Mouse (Mus musculus): ENCODE measurements around the gene Ccr9. TPM values are rescaled to one million over a fixed set of nuclear protein-coding genes. Genes with fewer than 3 reads are reported as not detected.
"Not testable (repeated sequence)": the region's sequence is repeated elsewhere in the genome, so short reads cannot be mapped to it uniquely, and the experiment has no call there.

Gene Ccr9
- polyA plus RNA-seq, 1 experiment: not detected

GRCm38 (mm10) chr9:123754333-123754732 is 76.1 kb downstream of the Ccr9 start:
- Histone ChIP-seq H3K27me3 (replicated peaks) (no peaks in the 10 kb centered on the region), H3K36me3 (replicated peaks; ENCODE audit: low read length) (no peaks in the 10 kb centered on the region), H3K4me3 (replicated peaks) (no peak overlapping the region), H3K9me3 (no peaks in the 10 kb centered on the region), H3K4me1 (peaks cover 6% of the 10 kb centered on the region)
- TF ChIP-seq GATA1 (IDR thresholded peaks at IDR 0.05; ENCODE audit: borderline replicate concordance, low read length): no peak
- TF ChIP-seq FLI1 (IDR thresholded peaks at IDR 0.05; ENCODE audit: low read length): no peak

- Histone ChIP-seq H3K9me3 (no peaks in the 10 kb centered on the region), H3K4me3 (replicated peaks) (no peak overlapping the region), H3K36me3 (replicated peaks; ENCODE audit: low read length) (no peaks in the 10 kb centered on the region), H3K4me1 (peaks cover 6% of the 10 kb centered on the region), H3K27me3 (replicated peaks) (no peaks in the 10 kb centered on the region)
- TF ChIP-seq GATA1 (IDR thresholded peaks at IDR 0.05; ENCODE audit: borderline replicate concordance, low read length) (no peak), FLI1 (IDR thresholded peaks at IDR 0.05; ENCODE audit: low read length) (no peak)
Observed at GRCm38 (mm10) chr9:123756752-123757151, 78.5 kb downstream of the Ccr9 start.

DNA sequence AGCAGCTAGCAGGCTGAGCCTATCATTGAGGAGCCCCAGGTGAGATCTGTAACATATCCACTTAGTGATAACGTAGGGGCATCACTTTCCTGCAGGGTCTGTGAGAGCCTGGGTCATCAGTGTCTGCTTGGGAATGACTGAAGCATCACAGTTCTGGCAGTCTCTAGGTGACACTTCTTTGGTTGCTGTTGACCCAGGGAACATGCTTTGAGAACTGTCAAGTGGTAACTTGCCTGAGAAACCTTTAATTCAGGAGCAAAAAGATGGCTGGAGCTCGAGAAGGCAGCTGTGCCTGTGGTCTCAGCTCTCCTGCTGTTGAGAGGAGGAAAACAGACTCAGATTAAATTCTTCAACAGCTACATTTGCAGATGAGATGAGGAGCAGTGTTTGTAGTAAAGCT is 79.1 kb downstream of the Ccr9 start:
- Histone ChIP-seq H3K4me1 (peaks cover 6% of the 10 kb centered on the region), H3K27me3 (replicated peaks) (no peaks in the 10 kb centered on the region), H3K9me3 (no peaks in the 10 kb centered on the region), H3K4me3 (replicated peaks) (no peak overlapping the region), H3K36me3 (replicated peaks; ENCODE audit: low read length) (no peaks in the 10 kb centered on the region)
- TF ChIP-seq FLI1 (IDR thresholded peaks at IDR 0.05; ENCODE audit: low read length) (no peak), GATA1 (IDR thresholded peaks at IDR 0.05; ENCODE audit: borderline replicate concordance, low read length) (no peak)

DNA sequence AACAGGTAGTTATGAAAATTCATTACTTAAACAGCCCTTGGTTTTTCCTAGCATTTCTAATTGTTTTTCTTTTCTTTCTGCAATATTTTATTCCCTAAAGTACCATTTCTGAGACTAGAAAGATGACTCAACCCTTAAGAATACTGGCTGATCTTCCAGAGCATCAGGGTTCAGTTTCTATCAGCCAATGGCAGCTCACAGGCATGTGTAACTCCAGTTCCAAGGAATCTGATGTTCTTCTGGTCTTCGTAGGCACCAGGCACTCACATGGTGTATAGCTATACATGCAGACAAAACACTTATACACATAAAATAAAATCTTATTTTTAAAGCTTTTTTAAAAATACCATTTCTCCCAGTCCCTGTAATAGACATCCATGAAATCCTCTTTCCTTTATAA is 79.9 kb downstream of the Ccr9 start:
- H3K4me1 ChIP-seq: peaks cover 6% of the 10 kb centered on the region
- no peaks in the 10 kb centered on the region for H3K9me3 ChIP-seq
- TF ChIP-seq GATA1 (IDR thresholded peaks at IDR 0.05; ENCODE audit: borderline replicate concordance, low read length) (no peak), FLI1 (IDR thresholded peaks at IDR 0.05; ENCODE audit: low read length) (no peak)
- H3K4me3 ChIP-seq (replicated peaks): no peak overlapping the region
- H3K27me3 ChIP-seq (replicated peaks): peaks cover 1% of the 10 kb centered on the region
- H3K36me3 ChIP-seq (replicated peaks; ENCODE audit: low read length): no peaks in the 10 kb centered on the region

DNA sequence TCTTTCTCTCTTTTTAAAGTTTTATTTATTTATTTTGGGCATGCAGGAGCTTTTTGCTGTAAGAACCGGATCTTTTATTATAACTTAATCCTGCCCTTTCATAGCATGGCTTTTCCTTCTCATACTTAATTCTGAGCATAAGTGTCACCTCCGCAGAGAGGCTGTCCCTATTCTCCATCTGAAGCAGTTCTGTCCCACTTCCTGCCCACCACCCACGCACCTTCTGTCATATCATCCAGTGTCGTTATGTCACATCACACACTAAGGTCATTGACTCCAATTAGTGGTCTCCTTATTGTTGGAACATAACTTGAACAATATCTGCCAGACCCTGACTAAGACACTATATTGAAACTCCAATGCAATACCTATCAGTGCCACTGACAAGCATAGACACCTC is 80.4 kb downstream of the Ccr9 start:
- Histone ChIP-seq H3K4me1 (peaks cover 6% of the 10 kb centered on the region), H3K4me3 (replicated peaks) (no peak overlapping the region), H3K36me3 (replicated peaks; ENCODE audit: low read length) (no peaks in the 10 kb centered on the region), H3K9me3 (no peaks in the 10 kb centered on the region), H3K27me3 (replicated peaks) (peaks cover 3% of the 10 kb centered on the region)
- TF ChIP-seq GATA1 (IDR thresholded peaks at IDR 0.05; ENCODE audit: borderline replicate concordance, low read length) (no peak), FLI1 (IDR thresholded peaks at IDR 0.05; ENCODE audit: low read length) (no peak)

DNA sequence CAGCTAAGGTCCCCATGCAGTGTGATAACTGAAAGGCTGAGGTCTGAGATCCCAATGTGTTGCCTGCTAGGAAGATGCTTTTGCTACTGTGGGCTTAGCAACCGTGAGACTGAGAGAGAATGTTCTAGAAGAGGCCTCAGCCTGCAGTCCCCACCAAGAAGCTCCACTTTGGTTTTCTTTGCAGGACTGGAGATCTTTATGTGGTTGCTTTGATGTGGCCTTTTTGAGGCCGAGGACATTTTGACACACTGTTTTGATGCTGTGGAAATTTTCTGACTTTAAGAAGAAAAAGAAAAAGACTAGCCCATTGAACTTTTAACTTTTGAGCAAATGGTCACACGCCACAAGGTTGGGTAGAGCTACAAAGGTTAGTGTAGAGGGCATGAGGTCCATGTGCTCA is 82.6 kb downstream of the Ccr9 start:
- Histone ChIP-seq H3K27me3 (replicated peaks) (peaks cover 17% of the 10 kb centered on the region), H3K9me3 (no peaks in the 10 kb centered on the region), H3K4me1 (no peaks in the 10 kb centered on the region), H3K36me3 (replicated peaks; ENCODE audit: low read length) (no peaks in the 10 kb centered on the region), H3K4me3 (replicated peaks) (no peak overlapping the region)
- TF ChIP-seq GATA1 (IDR thresholded peaks at IDR 0.05; ENCODE audit: borderline replicate concordance, low read length) (no peak), FLI1 (IDR thresholded peaks at IDR 0.05; ENCODE audit: low read length) (no peak)

- Histone ChIP-seq H3K4me1 (no peaks in the 10 kb centered on the region), H3K36me3 (replicated peaks; ENCODE audit: low read length) (no peaks in the 10 kb centered on the region), H3K27me3 (replicated peaks) (peaks cover 25% of the 10 kb centered on the region), H3K4me3 (replicated peaks) (no peak overlapping the region), H3K9me3 (no peaks in the 10 kb centered on the region)
- TF ChIP-seq FLI1 (IDR thresholded peaks at IDR 0.05; ENCODE audit: low read length) (no peak), GATA1 (IDR thresholded peaks at IDR 0.05; ENCODE audit: borderline replicate concordance, low read length) (no peak)
Observed at GRCm38 (mm10) chr9:123762886-123763285, 84.6 kb downstream of the Ccr9 start.

GRCm38 (mm10) chr9:123763771-123764170 is 85.5 kb downstream of the Ccr9 start:
- H3K9me3 ChIP-seq: no peaks in the 10 kb centered on the region
- H3K36me3 ChIP-seq (replicated peaks; ENCODE audit: low read length): no peaks in the 10 kb centered on the region
- TF ChIP-seq FLI1 (IDR thresholded peaks at IDR 0.05; ENCODE audit: low read length) (no peak), GATA1 (IDR thresholded peaks at IDR 0.05; ENCODE audit: borderline replicate concordance, low read length) (no peak)

GRCm38 (mm10) chr9:123766996-123767395 is 88.8 kb downstream of the Ccr9 start:
- TF ChIP-seq GATA1 (IDR thresholded peaks at IDR 0.05; ENCODE audit: borderline replicate concordance, low read length): no peak
- TF ChIP-seq FLI1 (IDR thresholded peaks at IDR 0.05; ENCODE audit: low read length): no peak
- H3K9me3 ChIP-seq: no peaks in the 10 kb centered on the region
- H3K36me3 ChIP-seq (replicated peaks; ENCODE audit: low read length): no peaks in the 10 kb centered on the region
- H3K4me1 ChIP-seq: no peaks in the 10 kb centered on the region; the same call in 1 of the 2 replicates
- H3K4me3 ChIP-seq (replicated peaks): no peak overlapping the region
- H3K27me3 ChIP-seq (replicated peaks): peaks cover 37% of the 10 kb centered on the region

More at GRCm38 (mm10) chr9:123763771-123764170, 85.5 kb downstream of the Ccr9 start:
- Histone ChIP-seq H3K4me1 (no peaks in the 10 kb centered on the region; the same call in 1 of the 2 replicates), H3K27me3 (replicated peaks) (peaks cover 27% of the 10 kb centered on the region), H3K4me3 (replicated peaks) (no peak overlapping the region)

DNA sequence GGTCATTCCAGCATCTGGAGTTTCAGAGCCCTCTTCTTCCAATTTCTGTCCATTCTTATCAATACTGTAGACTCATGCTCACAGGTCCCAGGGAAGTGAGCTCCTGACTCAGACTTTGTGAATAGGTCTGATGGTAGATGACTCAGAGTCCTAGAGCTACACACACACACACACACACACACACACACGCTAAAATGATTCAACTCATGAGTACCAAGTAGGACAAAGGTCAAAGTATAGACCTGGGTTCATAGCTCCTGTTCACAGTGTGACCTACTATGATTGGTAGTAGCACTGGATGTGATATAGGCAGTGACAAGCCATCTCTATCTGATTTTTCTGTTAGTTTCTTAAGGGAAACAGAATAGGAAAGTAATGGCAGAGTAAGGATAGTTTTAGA is 90.2 kb downstream of the Ccr9 start:
- H3K27me3 ChIP-seq (replicated peaks): peaks cover 35% of the 10 kb centered on the region
- H3K4me3 ChIP-seq (replicated peaks): no peak overlapping the region
- H3K36me3 ChIP-seq (replicated peaks; ENCODE audit: low read length): no peaks in the 10 kb centered on the region
- no peaks in the 10 kb centered on the region for H3K9me3 ChIP-seq
- TF ChIP-seq FLI1 (IDR thresholded peaks at IDR 0.05; ENCODE audit: low read length) (no peak), GATA1 (IDR thresholded peaks at IDR 0.05; ENCODE audit: borderline replicate concordance, low read length) (no peak)
- no peaks in the 10 kb centered on the region; the same call in 1 of the 2 replicates for H3K4me1 ChIP-seq

DNA sequence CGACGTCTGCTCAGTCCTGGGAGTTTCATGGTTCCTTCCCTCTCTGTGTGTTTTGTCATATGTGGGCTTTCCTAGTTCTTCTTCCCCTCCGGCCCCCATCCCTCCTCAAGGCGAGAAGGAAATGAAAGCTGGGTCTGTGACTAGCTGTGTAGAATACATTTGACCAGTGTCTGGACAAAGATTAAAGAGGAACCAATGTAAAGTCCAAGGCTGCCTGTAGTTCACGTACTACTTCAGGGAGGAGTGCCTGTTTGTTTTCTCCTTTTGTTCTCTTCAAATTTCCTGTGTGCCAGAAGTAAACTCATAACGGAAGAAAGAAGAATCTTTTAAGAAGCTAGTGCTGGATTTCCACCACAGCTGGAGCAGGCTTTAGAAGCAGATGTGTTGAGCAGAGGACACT is 91.3 kb downstream of the Ccr9 start:
- Histone ChIP-seq H3K36me3 (replicated peaks; ENCODE audit: low read length) (no peaks in the 10 kb centered on the region), H3K9me3 (no peaks in the 10 kb centered on the region), H3K4me1 (no peaks in the 10 kb centered on the region; the same call in 1 of the 2 replicates), H3K27me3 (replicated peaks) (peaks cover 29% of the 10 kb centered on the region), H3K4me3 (replicated peaks) (peak overlapping the region; percentile 28)
- TF ChIP-seq GATA1 (IDR thresholded peaks at IDR 0.05; ENCODE audit: borderline replicate concordance, low read length) (no peak), FLI1 (IDR thresholded peaks at IDR 0.05; ENCODE audit: low read length) (no peak)

DNA sequence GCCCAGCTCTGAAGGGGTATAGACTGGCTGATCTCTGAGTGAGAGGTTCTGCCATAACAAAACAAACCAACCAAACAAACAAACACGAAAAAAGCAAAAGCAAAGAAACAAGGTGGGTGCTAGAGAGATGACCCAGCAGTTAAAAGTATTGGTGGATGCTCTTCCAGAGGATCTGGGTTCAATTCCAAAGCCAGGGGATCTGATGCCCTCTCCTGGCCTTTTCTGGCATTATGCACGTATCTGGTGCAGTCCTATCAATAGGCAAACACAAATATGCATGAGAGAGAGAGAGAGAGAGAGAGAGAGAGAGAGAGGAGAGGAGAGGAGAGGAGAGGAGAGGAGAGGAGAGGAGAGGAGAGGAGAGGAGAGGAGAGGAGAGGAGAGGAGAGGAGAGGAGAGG is 95.1 kb downstream of the Ccr9 start:
- H3K36me3 ChIP-seq (replicated peaks; ENCODE audit: low read length); H3K4me1 ChIP-seq; H3K9me3 ChIP-seq; H3K4me3 ChIP-seq (replicated peaks); H3K27me3 ChIP-seq (replicated peaks): not testable (repeated sequence)
